Mouse (Mus musculus) midbrain, embryonic 14.5 days (tissue): Measurements from ENCODE around the gene Ppara. TPM values are rescaled to one million over a fixed set of nuclear protein-coding genes. Genes with fewer than 3 reads are reported as not detected.

Experiments
- ATAC-seq: fragments of 200-750 bp; cut with Nextera tagmentation; 2 replicates; pipeline ENCODE4 v1.8.0; 2017; ENCODE audit warnings: moderate number of reproducible peaks, moderate library complexity; ENCODE audit not compliant: low FRiP score, low TSS enrichment
- DNase-seq: peaks from one replicate; pipeline ENCODE4 v3.0.0-alpha.2; 2015
- H3K27ac ChIP-seq: fragments of 300-500 bp; sonication (generic); replicated peaks from 2 replicates; pipeline ENCODE4 v1.5.1; 2014; ENCODE audit warnings: mild to moderate bottlenecking, low read depth, low read length, moderate library complexity
- H3K27me3 ChIP-seq: fragments of 300-500 bp; sonication (generic); 2 replicates; pipeline ENCODE4 v1.6.1; 2014; ENCODE audit warnings: low read length, control low read depth, mixed read lengths; ENCODE audit not compliant: control insufficient read depth, insufficient read depth
- H3K36me3 ChIP-seq: fragments of 300-500 bp; sonication (generic); 2 replicates; pipeline ENCODE4 v1.6.1; 2014; ENCODE audit warnings: low read length, control low read depth; ENCODE audit not compliant: control insufficient read depth, insufficient read depth
- H3K4me1 ChIP-seq: fragments of 300-500 bp; sonication (generic); 2 replicates; pipeline ENCODE4 v1.6.1; 2014; ENCODE audit warnings: mild to moderate bottlenecking, antibody characterized with exemption, low read length, control low read depth; ENCODE audit not compliant: control insufficient read depth, insufficient read depth
- H3K4me2 ChIP-seq: fragments of 300-500 bp; sonication (generic); 2 replicates; pipeline ENCODE4 v1.6.1; 2014; ENCODE audit warnings: mild to moderate bottlenecking, low read length, moderate library complexity
- H3K4me3 ChIP-seq: fragments of 300-500 bp; sonication (generic); replicated peaks from 2 replicates; pipeline ENCODE4 v1.5.1; 2014; ENCODE audit warnings: low read depth, low read length
- H3K9ac ChIP-seq: fragments of 300-500 bp; sonication (generic); replicated peaks from 2 replicates; pipeline ENCODE4 v1.6.1; 2014; ENCODE audit warnings: mild to moderate bottlenecking, low read length, moderate library complexity
- H3K9me3 ChIP-seq: fragments of 300-500 bp; sonication (generic); 2 replicates; pipeline ENCODE4 v1.6.1; 2016; ENCODE audit warnings: low read length, control low read depth, mixed read lengths; ENCODE audit not compliant: control insufficient read depth
- WGBS: fragments of 180-500 bp; shearing (Covaris S2); extraction: QIAGEN DNeasy Blood & Tissue Kit; methylation state at CpG from one replicate; pipeline ENCODE4 v1.1.7; 2014; 5-methylcytosine and 5-hydroxymethylcytosine counted together
- polyA plus RNA-seq: library from polyadenylated mRNA; unstranded; fragments of >200 nt; fragmentation: Nextera tagmentation; extraction: Ambion mirVana; gene quantifications from 2 replicates; pipeline ENCODE4 v1.2.1, GENCODE M21; 2014

Ppara gene
- polyA plus RNA-seq, 1 experiment from 2014 or later, result 0.89 TPM

DNA sequence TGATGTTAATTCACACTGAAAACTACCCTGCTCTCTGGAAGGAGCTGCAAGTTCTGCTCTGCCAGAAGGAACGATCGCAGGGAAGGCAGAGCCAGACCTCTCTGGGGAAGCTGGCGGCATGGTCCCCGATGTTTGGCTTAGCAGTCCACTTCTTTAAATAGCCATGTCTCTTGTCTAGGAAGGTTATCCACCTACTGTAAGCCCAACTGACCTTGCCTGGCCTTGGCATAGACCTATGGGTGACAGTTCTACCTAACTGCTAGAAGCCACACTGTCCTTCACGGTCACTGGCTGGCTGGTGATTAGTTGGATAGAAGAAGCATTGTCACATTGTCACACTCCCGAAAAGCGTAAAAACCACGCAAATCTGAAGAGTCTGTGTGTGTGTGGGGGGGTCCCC is 63.9 kb downstream of the Ppara start:
- no peaks in the 10 kb centered on the region for H3K27me3 ChIP-seq
- H3K9me3 ChIP-seq, result no peaks in the 10 kb centered on the region
- H3K4me1 ChIP-seq, result no peaks in the 10 kb centered on the region
- no peak for DNase-seq
- WGBS, result 98% methylated on average over 8 of the region's 8 CpGs
- no peak overlapping the region for H3K27ac ChIP-seq
- no peak overlapping the region for H3K4me3 ChIP-seq
- H3K9ac ChIP-seq, result no peak overlapping the region
- H3K4me2 ChIP-seq, result no peak overlapping the region
- no peak for ATAC-seq
- H3K36me3 ChIP-seq, result no peaks in the 10 kb centered on the region

DNA sequence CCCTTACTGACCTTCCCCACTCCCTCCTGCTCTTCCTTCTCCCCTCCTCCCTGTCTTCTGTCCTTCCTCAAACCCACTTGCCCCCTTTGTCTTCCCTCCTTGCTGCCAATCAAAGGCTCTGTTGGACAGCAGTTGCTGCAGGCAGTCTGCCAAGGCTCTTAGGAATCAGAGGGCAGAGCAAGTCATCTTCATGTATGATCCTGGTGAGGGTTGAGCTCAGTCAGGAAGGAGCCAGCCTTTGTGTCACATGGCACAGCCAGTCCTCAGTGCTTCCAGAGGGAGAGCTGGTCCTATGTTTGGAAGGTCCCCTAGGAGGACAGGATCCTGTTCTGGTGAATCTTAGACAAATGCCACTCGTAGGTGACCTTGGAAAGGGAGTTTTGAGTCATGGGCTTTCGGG is 68.1 kb downstream of the Ppara start:
- Histone ChIP-seq H3K9me3 (no peaks in the 10 kb centered on the region), H3K4me3 (no peak overlapping the region), H3K9ac (no peak overlapping the region), H3K27me3 (no peaks in the 10 kb centered on the region), H3K36me3 (no peaks in the 10 kb centered on the region), H3K4me1 (no peaks in the 10 kb centered on the region), H3K4me2 (no peak overlapping the region), H3K27ac (no peak overlapping the region)
- DNase-seq, result peak; percentile 12
- 86% methylated on average over 2 of the region's 2 CpGs for WGBS
- ATAC-seq, result no peak

DNA sequence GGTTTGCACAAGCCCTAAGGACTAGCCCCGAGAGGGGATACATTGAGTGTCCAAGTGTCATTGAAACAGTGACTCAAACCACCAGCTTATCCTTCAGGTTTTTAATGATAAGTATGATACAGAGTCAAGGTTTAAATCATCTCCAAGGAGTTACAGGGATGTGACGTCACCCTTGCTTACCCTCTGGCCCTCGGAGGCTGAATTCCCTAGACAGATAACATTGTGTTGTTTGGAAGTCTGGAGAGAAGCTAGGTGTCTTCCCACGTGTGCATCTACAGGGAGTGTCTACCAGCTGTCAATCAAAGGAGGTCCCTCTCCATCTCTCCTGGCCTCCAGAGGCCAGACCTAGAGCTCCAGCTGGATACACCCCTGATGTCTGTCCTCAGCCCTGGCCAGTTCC is 72.1 kb downstream of the Ppara start:
- DNase-seq (no peak), ATAC-seq (no peak)
- Histone ChIP-seq H3K4me1 (peaks cover 6% of the 10 kb centered on the region; the same call in 1 of the 2 replicates), H3K27me3 (no peaks in the 10 kb centered on the region), H3K36me3 (no peaks in the 10 kb centered on the region), H3K9ac (no peak overlapping the region), H3K9me3 (no peaks in the 10 kb centered on the region), H3K4me3 (no peak overlapping the region), H3K4me2 (no peak overlapping the region), H3K27ac (no peak overlapping the region)
- 87% methylated on average over 4 of the region's 4 CpGs for WGBS

DNA sequence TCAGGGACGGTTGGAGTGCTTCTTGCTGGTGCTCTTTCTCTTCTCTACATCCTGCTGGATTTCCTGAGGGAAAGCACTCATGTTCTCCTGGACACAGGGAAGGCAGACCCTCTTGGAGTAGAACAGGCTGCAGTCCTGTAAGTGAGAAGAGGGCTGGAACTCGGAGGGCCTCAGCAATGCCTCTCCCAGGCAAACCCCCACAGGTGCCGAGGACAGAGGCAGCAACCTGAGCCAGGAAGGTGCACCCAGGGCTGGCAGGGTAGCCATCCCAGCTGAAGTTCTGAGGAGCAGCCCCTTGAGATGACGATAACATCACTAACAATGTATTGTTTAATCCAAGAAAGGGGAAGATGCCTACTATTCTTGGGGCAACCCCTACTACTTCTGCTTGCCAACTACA is 72.6 kb downstream of the Ppara start:
- Histone ChIP-seq H3K4me3 (no peak overlapping the region), H3K4me1 (peaks cover 9% of the 10 kb centered on the region), H3K36me3 (no peaks in the 10 kb centered on the region), H3K9me3 (no peaks in the 10 kb centered on the region), H3K4me2 (no peak overlapping the region), H3K27me3 (no peaks in the 10 kb centered on the region), H3K9ac (no peak overlapping the region), H3K27ac (no peak overlapping the region)
- WGBS, result 87% methylated on average over 4 of the region's 4 CpGs
- ATAC-seq (no peak), DNase-seq (no peak)

DNA sequence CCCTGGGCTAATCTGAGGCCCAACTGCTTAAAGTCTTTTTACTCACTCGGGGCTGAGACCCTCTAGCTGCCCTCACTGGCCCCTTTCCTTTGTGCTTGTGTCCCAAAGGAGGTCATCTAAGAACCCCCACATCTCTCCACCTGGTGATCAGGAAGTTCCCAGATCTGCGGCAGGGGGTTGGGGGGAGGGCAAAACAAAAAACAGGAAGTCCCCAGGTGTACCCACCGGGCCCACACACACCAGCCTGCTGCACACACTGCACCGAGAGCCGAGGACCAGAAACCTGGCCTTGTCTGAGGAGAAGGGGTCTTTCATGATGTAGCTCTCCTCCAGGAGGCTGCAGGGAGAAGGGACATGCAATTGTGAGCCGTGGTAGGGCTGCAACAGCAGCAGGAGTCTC is 73.2 kb downstream of the Ppara start:
- Histone ChIP-seq H3K9me3 (no peaks in the 10 kb centered on the region), H3K27me3 (no peaks in the 10 kb centered on the region), H3K27ac (no peak overlapping the region), H3K9ac (no peak overlapping the region), H3K4me1 (peaks cover 9% of the 10 kb centered on the region), H3K36me3 (no peaks in the 10 kb centered on the region), H3K4me3 (no peak overlapping the region), H3K4me2 (no peak overlapping the region)
- DNase-seq, result no peak
- 81% methylated on average over 6 of the region's 6 CpGs for WGBS
- no peak for ATAC-seq

DNA sequence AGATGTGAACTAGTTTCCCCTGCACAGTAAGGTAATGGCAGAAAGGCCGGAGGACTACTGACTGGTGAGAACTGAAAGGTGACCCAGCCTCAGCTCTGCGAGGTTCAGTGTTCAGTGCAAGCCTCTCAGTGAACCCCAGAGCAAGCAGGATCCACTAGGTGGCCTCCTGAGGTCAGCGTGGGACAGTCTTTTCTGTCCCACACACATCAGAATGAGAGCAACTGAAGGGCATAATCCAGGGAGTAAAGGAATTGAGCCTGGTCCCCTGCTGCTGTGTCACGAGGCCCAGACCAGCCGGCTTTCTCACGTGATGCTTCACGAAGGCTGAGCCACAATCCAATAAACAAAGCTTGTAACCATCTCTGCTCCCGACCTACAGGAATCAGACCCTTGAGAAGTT is 73.7 kb downstream of the Ppara start:
- H3K9ac ChIP-seq, result no peak overlapping the region
- no peak overlapping the region for H3K4me3 ChIP-seq
- DNase-seq (no peak), ATAC-seq (no peak)
- H3K4me1 ChIP-seq, result peaks cover 9% of the 10 kb centered on the region
- H3K27ac ChIP-seq, result no peak overlapping the region
- H3K4me2 ChIP-seq, result no peak overlapping the region
- no peaks in the 10 kb centered on the region for H3K27me3 ChIP-seq
- 46% methylated on average over 8 of the region's 8 CpGs for WGBS
- H3K36me3 ChIP-seq, result no peaks in the 10 kb centered on the region
- no peaks in the 10 kb centered on the region for H3K9me3 ChIP-seq

DNA sequence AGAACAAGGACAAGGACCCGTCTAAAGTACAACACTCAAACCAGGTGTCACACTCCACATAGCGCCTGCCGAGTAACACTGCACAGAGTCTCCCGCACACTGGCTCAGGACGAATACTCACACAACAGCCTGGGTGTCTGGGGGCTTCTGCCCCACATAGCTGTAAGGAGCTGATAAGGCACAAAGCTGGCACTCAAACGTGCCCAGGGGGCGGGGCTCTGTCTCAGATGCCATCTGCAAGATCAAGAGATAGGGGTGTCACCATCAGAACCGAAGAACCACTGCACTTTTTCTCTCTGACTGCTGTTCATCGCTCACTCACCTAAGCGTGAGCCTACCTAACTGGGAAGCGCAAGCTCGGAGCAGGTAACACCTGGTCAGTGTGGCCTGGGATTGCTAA is 74.3 kb downstream of the Ppara start:
- no peaks in the 10 kb centered on the region for H3K27me3 ChIP-seq
- peaks cover 9% of the 10 kb centered on the region for H3K4me1 ChIP-seq
- no peak overlapping the region for H3K4me3 ChIP-seq
- no peak for DNase-seq
- H3K27ac ChIP-seq, result no peak overlapping the region
- ATAC-seq, result no peak
- H3K36me3 ChIP-seq, result no peaks in the 10 kb centered on the region
- H3K9me3 ChIP-seq, result no peaks in the 10 kb centered on the region
- no peak overlapping the region for H3K9ac ChIP-seq
- no peak overlapping the region for H3K4me2 ChIP-seq
- 85% methylated on average over 12 of the region's 12 CpGs for WGBS

DNA sequence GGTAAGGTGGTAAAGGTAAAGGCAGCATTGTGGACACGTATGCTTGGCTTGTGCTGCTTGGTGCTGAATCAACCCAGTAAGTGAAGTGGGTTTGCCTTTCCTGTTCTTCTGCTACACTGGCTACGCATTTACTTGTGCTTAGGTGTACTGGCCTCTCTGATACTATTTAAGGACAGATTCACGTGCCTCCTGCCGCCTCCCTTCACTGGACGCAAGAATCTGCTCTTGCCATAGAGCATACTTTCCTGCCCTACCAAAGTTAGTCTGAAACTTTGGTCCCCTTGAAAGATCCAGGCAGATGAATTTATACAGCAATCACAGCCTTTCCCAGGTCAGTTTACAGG is 75.7 kb downstream of the Ppara start:
- Histone ChIP-seq H3K27ac (no peak overlapping the region), H3K36me3 (no peaks in the 10 kb centered on the region), H3K4me3 (peak overlapping the region; percentile 75), H3K9me3 (no peaks in the 10 kb centered on the region), H3K4me1 (peaks cover 9% of the 10 kb centered on the region), H3K27me3 (no peaks in the 10 kb centered on the region), H3K4me2 (peak overlapping the region; percentile 77), H3K9ac (no peak overlapping the region; the same call in 1 of the 2 replicates)
- ATAC-seq (no peak), DNase-seq (no peak)
- WGBS, result 88% methylated on average over 5 of the region's 5 CpGs

DNA sequence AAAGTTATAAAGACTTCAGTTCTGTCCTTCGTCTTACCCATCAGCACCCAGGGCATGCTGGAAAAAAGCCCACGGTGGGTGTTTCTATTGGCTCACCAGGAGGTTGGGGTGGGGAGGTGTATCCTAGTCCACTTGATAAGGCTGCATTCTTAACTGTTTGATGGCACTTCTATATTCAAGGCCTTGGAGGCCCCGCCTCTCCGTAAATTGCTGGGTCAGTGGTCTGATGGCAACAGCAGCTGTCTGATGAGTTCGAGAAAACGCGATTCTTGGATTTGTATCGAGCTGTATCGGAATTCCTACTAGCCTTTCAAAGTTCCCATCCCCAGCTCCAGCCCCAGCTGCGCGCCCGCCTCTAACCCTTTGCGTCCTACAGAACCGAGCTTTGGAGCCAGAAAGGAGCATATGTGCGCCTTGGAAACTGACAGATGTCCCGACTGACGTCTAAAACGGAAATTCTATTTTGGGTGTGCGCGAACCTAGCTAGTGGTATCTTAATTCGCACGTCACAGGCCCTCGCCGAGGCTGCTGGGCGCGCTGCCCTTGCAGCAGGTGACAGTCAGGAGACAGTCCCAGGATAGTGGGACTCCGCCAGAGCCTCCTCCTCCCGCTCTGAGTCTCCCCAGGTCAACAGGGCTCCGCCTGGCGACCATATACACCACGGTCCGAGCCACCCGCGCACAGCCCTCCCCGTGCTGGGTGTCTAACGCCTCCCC is 76.2 kb downstream of the Ppara start:
- H3K9ac ChIP-seq, result peak overlapping the region; percentile 78
- peak; percentile 65 for DNase-seq
- no peaks in the 10 kb centered on the region for H3K36me3 ChIP-seq
- H3K4me3 ChIP-seq, result peak overlapping the region; percentile 75
- H3K9me3 ChIP-seq, result no peaks in the 10 kb centered on the region
- peak overlapping the region; percentile 77 for H3K4me2 ChIP-seq
- H3K27me3 ChIP-seq, result no peaks in the 10 kb centered on the region
- H3K27ac ChIP-seq, result peak overlapping the region; percentile 88
- peaks cover 9% of the 10 kb centered on the region for H3K4me1 ChIP-seq
- 5% methylated on average over 36 of the region's 36 CpGs for WGBS
- ATAC-seq, result peak; percentile 84
